Mouse (Mus musculus) liver, postnatal 0 days (tissue): ENCODE measurements around the gene Dnaic2.

Experiments
- CTCF ChIP-seq: sonication (generic); IDR thresholded peaks from 2 replicates; pipeline ENCODE4 v1.5.1; 2016; ENCODE audit warnings: antibody characterized with exemption, low read depth
- EP300 ChIP-seq: IDR thresholded peaks from 2 replicates; pipeline ENCODE4 v1.6.1; 2016; ENCODE audit warnings: antibody characterized with exemption, low read depth, mild to moderate bottlenecking

DNA sequence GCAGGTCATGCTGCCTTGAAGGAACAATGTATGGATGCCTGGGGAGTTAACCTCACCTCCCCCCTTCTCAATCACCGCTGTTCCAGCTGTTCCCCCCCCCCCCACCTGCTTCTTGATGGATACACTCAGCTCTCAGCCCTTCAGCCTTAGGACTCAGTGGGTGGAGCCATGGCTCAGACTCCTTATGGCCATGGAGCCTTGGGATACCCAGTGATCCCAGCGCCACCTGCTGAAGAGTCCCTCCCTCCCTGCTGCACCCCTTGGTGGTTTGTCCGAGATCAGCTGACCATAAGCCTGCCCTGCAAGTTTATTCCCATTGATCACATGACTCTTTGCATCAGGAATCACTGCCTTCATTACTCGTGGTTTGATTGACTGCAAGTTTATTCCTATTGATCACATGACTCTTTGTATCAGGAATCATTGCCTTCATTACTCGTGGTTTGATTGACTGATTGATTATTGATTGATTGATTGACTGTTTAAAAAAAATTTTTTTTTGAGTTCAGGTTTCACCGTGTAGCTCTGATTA is 2.7 kb downstream of the Dnaic2 start:
- TF ChIP-seq CTCF (no peak), EP300 (no peak)
